ENCODE assay signal across 9 mouse cellular contexts in genomic region chr5:127592406-127592805, GRCm38 (mm10). TPM values are rescaled to one million over a fixed set of nuclear protein-coding genes. Genes with fewer than 3 reads are reported as not detected.
"Had no signal": no experiment of that assay in that cellular context is flagged by ENCODE, and none has a peak within 500 bp of the region (broad histone marks: within the 10 kb centered on the region; RNA-seq: fewer than 3 reads in every experiment).

No protein-coding gene starts in this region.

- H3K4me2 ChIP-seq: limb, embryonic 12.5 days; limb, embryonic 15.5 days; lung, embryonic 15.5 days; midbrain, embryonic 11.5 days; stomach, embryonic 15.5 days had no signal

- H3K27ac ChIP-seq: limb, embryonic 12.5 days; limb, embryonic 15.5 days; liver, embryonic 14.5 days; lung, embryonic 15.5 days; stomach, embryonic 15.5 days had no signal

- H3K27me3 ChIP-seq: limb, embryonic 12.5 days; limb, embryonic 15.5 days; lung, embryonic 15.5 days; stomach, embryonic 15.5 days had no signal

- H3K4me1 ChIP-seq: limb, embryonic 12.5 days; limb, embryonic 15.5 days; lung, embryonic 15.5 days; stomach, embryonic 15.5 days had no signal

- DNase-seq: lung, adult 18-20 months; spleen, adult 18-20 months had no signal

- H3K9ac ChIP-seq: limb, embryonic 12.5 days; limb, embryonic 15.5 days; liver, embryonic 14.5 days; lung, embryonic 15.5 days; stomach, embryonic 15.5 days had no signal

- H3K4me3 ChIP-seq: limb, embryonic 12.5 days; limb, embryonic 15.5 days; lung, embryonic 15.5 days; stomach, embryonic 15.5 days had no signal

- H3K9me3 ChIP-seq: limb, embryonic 12.5 days; limb, embryonic 15.5 days; lung, embryonic 15.5 days; stomach, embryonic 15.5 days had no signal

RNA-seq across cellular contexts. Expression of gene Glt1d1, which starts 39.7 kb away (rescaled TPM):
- total RNA-seq: megakaryocyte-erythroid progenitor cell, adult 5-6 weeks had no signal
